Mouse (Mus musculus): ENCODE data around the gene Ndufs5.

- TF ChIP-seq MXI1 (IDR thresholded peaks at IDR 0.05; ENCODE audit: low read depth, low read length), result no peak
- no peak for TF ChIP-seq MAZ (IDR thresholded peaks at IDR 0.05; ENCODE audit: low read depth, low read length)
- TF ChIP-seq BHLHE40 (IDR thresholded peaks at IDR 0.05; ENCODE audit: low read depth, low read length), result no peak
- TF ChIP-seq POLR2A (IDR thresholded peaks at IDR 0.05; ENCODE audit: low read depth, low read length), result no peak
- no peak for TF ChIP-seq IRF4 (IDR thresholded peaks at IDR 0.05; ENCODE audit: low read depth, low read length)
- TF ChIP-seq CTCF (conservative IDR thresholded peaks at IDR 0.05 in 1 of 2, IDR thresholded peaks at IDR 0.05 in 1 of 2; ENCODE audit: low read depth in 2 of 2, low read length in 2 of 2), result peak in 1 of 2 experiments; percentile 72; a peak in 3 of 4 replicates
- TF ChIP-seq MAFK (IDR thresholded peaks at IDR 0.05; ENCODE audit: insufficient replicate concordance, low read length), result no peak
- no peak for TF ChIP-seq MAX (IDR thresholded peaks at IDR 0.05; ENCODE audit: low read length)
- TF ChIP-seq USF1 (IDR thresholded peaks at IDR 0.05; ENCODE audit: low read depth, low read length), result no peak
- no peak for TF ChIP-seq EP300 (IDR thresholded peaks at IDR 0.05; ENCODE audit: low read length)
Observed at GRCm38 (mm10) chr4:123758306-123758705, 40.3 kb upstream of the Ndufs5 start.
